Mouse (Mus musculus): ENCODE measurements around the gene Fbxl5. TPM values are rescaled to one million over a fixed set of nuclear protein-coding genes. Genes with fewer than 3 reads are reported as not detected.

Gene Fbxl5
- polyA plus RNA-seq, 1 experiment = 31.4 TPM

- peaks cover 11% of the 10 kb centered on the region for H3K4me1 ChIP-seq (ENCODE audit: control insufficient read depth, insufficient read depth, low read length)
- WGBS = 58% methylated on average over 7 of the region's 7 CpGs
- no peak for TF ChIP-seq POLR2A (IDR thresholded peaks at IDR 0.05; ENCODE audit: borderline replicate concordance, extremely low read depth, low read depth, low read length)
- TF ChIP-seq CTCF (IDR thresholded peaks at IDR 0.05; ENCODE audit: insufficient read depth, low read length) = no peak
- H3K4me3 ChIP-seq (replicated peaks; ENCODE audit: extremely low read depth, low read depth, low read length) = no peak overlapping the region
- DNase-seq = no peak
Observed at GRCm38 (mm10) chr5:43853868-43854488, 32.5 kb upstream of the Fbxl5 start.

- Histone ChIP-seq H3K4me3 (replicated peaks; ENCODE audit: extremely low read depth, low read depth, low read length) (no peak overlapping the region), H3K4me1 (ENCODE audit: control insufficient read depth, insufficient read depth, low read length) (peaks cover 11% of the 10 kb centered on the region)
- TF ChIP-seq CTCF (IDR thresholded peaks at IDR 0.05; ENCODE audit: insufficient read depth, low read length) (no peak), POLR2A (IDR thresholded peaks at IDR 0.05; ENCODE audit: borderline replicate concordance, extremely low read depth, low read depth, low read length) (no peak)
- 58% methylated on average over 11 of the region's 11 CpGs for WGBS
- no peak for DNase-seq
Observed at GRCm38 (mm10) chr5:43853096-43853867, 31.8 kb upstream of the Fbxl5 start.

GRCm38 (mm10) chr5:43848275-43848674 is 26.8 kb upstream of the Fbxl5 start:
- 85% methylated on average over 3 of the region's 3 CpGs for WGBS
- no peak overlapping the region for H3K4me3 ChIP-seq (replicated peaks; ENCODE audit: extremely low read depth, low read depth, low read length)

GRCm38 (mm10) chr5:43847555-43847954 is 26.1 kb upstream of the Fbxl5 start:
- H3K4me3 ChIP-seq (replicated peaks; ENCODE audit: extremely low read depth, low read depth, low read length) = no peak overlapping the region

More at GRCm38 (mm10) chr5:43848275-43848674, 26.8 kb upstream of the Fbxl5 start:
- no peak for TF ChIP-seq CTCF (IDR thresholded peaks at IDR 0.05; ENCODE audit: insufficient read depth, low read length)
- no peak for TF ChIP-seq POLR2A (IDR thresholded peaks at IDR 0.05; ENCODE audit: borderline replicate concordance, extremely low read depth, low read depth, low read length)
- no peak for DNase-seq
- peaks cover 4% of the 10 kb centered on the region; the same call in 1 of the 2 replicates for H3K4me1 ChIP-seq (ENCODE audit: control insufficient read depth, insufficient read depth, low read length)

GRCm38 (mm10) chr5:43846227-43846626 is 24.8 kb upstream of the Fbxl5 start:
- Histone ChIP-seq H3K4me3 (replicated peaks; ENCODE audit: extremely low read depth, low read depth, low read length) (no peak overlapping the region), H3K4me1 (ENCODE audit: control insufficient read depth, insufficient read depth, low read length) (peaks cover 6% of the 10 kb centered on the region; the same call in 1 of the 2 replicates)
- WGBS = 45% methylated on average over 2 of the region's 2 CpGs
- TF ChIP-seq POLR2A (IDR thresholded peaks at IDR 0.05; ENCODE audit: borderline replicate concordance, extremely low read depth, low read depth, low read length) = no peak
- TF ChIP-seq CTCF (IDR thresholded peaks at IDR 0.05; ENCODE audit: insufficient read depth, low read length) = no peak
- no peak for DNase-seq

More at GRCm38 (mm10) chr5:43847555-43847954, 26.1 kb upstream of the Fbxl5 start:
- no peak for TF ChIP-seq CTCF (IDR thresholded peaks at IDR 0.05; ENCODE audit: insufficient read depth, low read length)
- DNase-seq = no peak
- H3K4me1 ChIP-seq (ENCODE audit: control insufficient read depth, insufficient read depth, low read length) = peaks cover 5% of the 10 kb centered on the region; the same call in 1 of the 2 replicates

GRCm38 (mm10) chr5:43845646-43846045 is 24.2 kb upstream of the Fbxl5 start:
- no peak for TF ChIP-seq CTCF (IDR thresholded peaks at IDR 0.05; ENCODE audit: insufficient read depth, low read length)
- no peak for TF ChIP-seq POLR2A (IDR thresholded peaks at IDR 0.05; ENCODE audit: borderline replicate concordance, extremely low read depth, low read depth, low read length)
- Histone ChIP-seq H3K4me3 (replicated peaks; ENCODE audit: extremely low read depth, low read depth, low read length) (no peak overlapping the region), H3K4me1 (ENCODE audit: control insufficient read depth, insufficient read depth, low read length) (peaks cover 6% of the 10 kb centered on the region; the same call in 1 of the 2 replicates)
- DNase-seq = no peak
- 52% methylated on average over 1 of the region's 1 CpGs for WGBS

GRCm38 (mm10) chr5:43845083-43845482 is 23.6 kb upstream of the Fbxl5 start:
- H3K4me3 ChIP-seq (replicated peaks; ENCODE audit: extremely low read depth, low read depth, low read length) = no peak overlapping the region
- WGBS = 55% methylated on average over 5 of the region's 5 CpGs
- DNase-seq = no peak
- no peak for TF ChIP-seq POLR2A (IDR thresholded peaks at IDR 0.05; ENCODE audit: borderline replicate concordance, extremely low read depth, low read depth, low read length)
- no peak for TF ChIP-seq CTCF (IDR thresholded peaks at IDR 0.05; ENCODE audit: insufficient read depth, low read length)
- peaks cover 6% of the 10 kb centered on the region; the same call in 1 of the 2 replicates for H3K4me1 ChIP-seq (ENCODE audit: control insufficient read depth, insufficient read depth, low read length)

- 49% methylated on average over 3 of the region's 3 CpGs for WGBS
- peaks cover 6% of the 10 kb centered on the region; the same call in 1 of the 2 replicates for H3K4me1 ChIP-seq (ENCODE audit: control insufficient read depth, insufficient read depth, low read length)
- H3K4me3 ChIP-seq (replicated peaks; ENCODE audit: extremely low read depth, low read depth, low read length) = no peak overlapping the region
- TF ChIP-seq POLR2A (IDR thresholded peaks at IDR 0.05; ENCODE audit: borderline replicate concordance, extremely low read depth, low read depth, low read length) = no peak
- no peak for TF ChIP-seq CTCF (IDR thresholded peaks at IDR 0.05; ENCODE audit: insufficient read depth, low read length)
- DNase-seq = no peak
Observed at GRCm38 (mm10) chr5:43842576-43843155, 21.2 kb upstream of the Fbxl5 start.

- TF ChIP-seq POLR2A (IDR thresholded peaks at IDR 0.05; ENCODE audit: borderline replicate concordance, extremely low read depth, low read depth, low read length) (no peak), CTCF (IDR thresholded peaks at IDR 0.05; ENCODE audit: insufficient read depth, low read length) (no peak)
- Histone ChIP-seq H3K4me1 (ENCODE audit: control insufficient read depth, insufficient read depth, low read length) (peaks cover 3% of the 10 kb centered on the region; the same call in 1 of the 2 replicates), H3K4me3 (replicated peaks; ENCODE audit: extremely low read depth, low read depth, low read length) (peak overlapping the region; percentile 54)
- 20% methylated on average over 5 of the region's 5 CpGs for WGBS
- peak; percentile 41 for DNase-seq
Observed at GRCm38 (mm10) chr5:43842011-43842285, 20.5 kb upstream of the Fbxl5 start.

All from lung, adult 2 months (tissue).